Mouse (Mus musculus): Measurements from ENCODE around the gene Rps12-ps3. TPM values are rescaled to one million over a fixed set of nuclear protein-coding genes. Genes with fewer than 3 reads are reported as not detected.
A peak's percentile ranks its signal among the peaks of the same experiment; 100 is the strongest.

The Rps12-ps3 gene
- polyA plus RNA-seq, 1 experiment from 2014 or later: 28.2 TPM

DNA sequence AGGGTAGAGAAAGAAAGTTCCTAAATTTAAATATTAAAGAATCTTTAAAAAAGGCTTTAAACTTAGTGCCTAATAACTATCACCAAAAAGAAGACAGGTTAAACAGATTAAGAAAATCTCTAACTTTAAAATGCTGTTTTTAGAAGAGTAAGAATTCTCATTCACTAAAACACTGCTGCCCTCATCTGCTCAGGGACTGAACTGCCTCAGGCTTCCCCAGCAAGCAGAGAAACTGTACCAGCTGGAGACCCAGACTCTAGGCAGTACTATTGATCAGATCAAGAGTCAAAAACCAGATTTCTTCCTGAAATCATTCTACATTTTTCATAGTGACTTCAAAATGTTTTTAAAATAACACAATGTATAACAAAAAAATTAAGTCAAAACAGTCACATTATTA, 5.5 kb upstream of the Rps12-ps3 start:
- H3K9me3 ChIP-seq (replicated peaks; ENCODE audit: control insufficient read depth, low read length): no peaks in the 10 kb centered on the region
- no peaks in the 10 kb centered on the region for H3K27me3 ChIP-seq (replicated peaks; ENCODE audit: control insufficient read depth, insufficient read depth, low read length)
- H3K4me3 ChIP-seq (ENCODE audit: low read depth, low read length): no peak overlapping the region
- no peak overlapping the region for H3K9ac ChIP-seq (ENCODE audit: low read length)
- H3K4me2 ChIP-seq (ENCODE audit: low read length): no peak overlapping the region
- H3K36me3 ChIP-seq (ENCODE audit: control insufficient read depth, insufficient read depth, low read length): 0 out of 2 replicates have a peak, but pooled peaks cover 5% of the 10 kb centered on the region
- DNase-seq (ENCODE audit: low spot score) (peak; percentile 71), ATAC-seq (no peak)
- H3K4me1 ChIP-seq (ENCODE audit: control insufficient read depth, insufficient read depth, low read length): no peaks in the 10 kb centered on the region
- no peak overlapping the region for H3K27ac ChIP-seq (ENCODE audit: low read depth, low read length)

DNA sequence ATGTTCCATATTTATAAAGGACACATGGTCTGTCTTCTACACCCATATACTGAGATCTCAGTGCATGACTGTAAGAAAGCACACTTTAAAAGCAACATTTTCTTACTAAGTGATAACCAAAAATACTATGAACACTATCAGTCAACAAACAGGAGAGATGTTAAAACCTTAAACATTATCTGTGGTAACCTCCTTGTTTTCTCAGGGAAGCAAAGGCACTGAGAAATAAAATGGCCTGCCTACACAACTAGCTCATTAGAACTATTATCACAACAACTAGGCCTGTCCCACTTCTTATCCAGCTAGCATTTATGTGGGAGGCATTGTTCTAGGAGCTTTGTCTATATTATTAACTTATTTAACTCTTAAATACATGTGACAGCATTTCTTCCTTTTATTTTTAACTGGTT, 8.7 kb downstream of the Rps12-ps3 start:
- DNase-seq (ENCODE audit: low spot score): no peak
- no peaks in the 10 kb centered on the region for H3K27me3 ChIP-seq (replicated peaks; ENCODE audit: control insufficient read depth, insufficient read depth, low read length)
- H3K9ac ChIP-seq (ENCODE audit: low read length): no peak overlapping the region
- H3K9me3 ChIP-seq (replicated peaks; ENCODE audit: control insufficient read depth, low read length): no peaks in the 10 kb centered on the region
- H3K27ac ChIP-seq (ENCODE audit: low read depth, low read length): no peak overlapping the region
- H3K4me3 ChIP-seq (ENCODE audit: low read depth, low read length): no peak overlapping the region
- peaks cover 6% of the 10 kb centered on the region; the same call in 1 of the 2 replicates for H3K36me3 ChIP-seq (ENCODE audit: control insufficient read depth, insufficient read depth, low read length)
- no peaks in the 10 kb centered on the region for H3K4me1 ChIP-seq (ENCODE audit: control insufficient read depth, insufficient read depth, low read length)
- no peak for ATAC-seq
- no peak overlapping the region for H3K4me2 ChIP-seq (ENCODE audit: low read length)

DNA sequence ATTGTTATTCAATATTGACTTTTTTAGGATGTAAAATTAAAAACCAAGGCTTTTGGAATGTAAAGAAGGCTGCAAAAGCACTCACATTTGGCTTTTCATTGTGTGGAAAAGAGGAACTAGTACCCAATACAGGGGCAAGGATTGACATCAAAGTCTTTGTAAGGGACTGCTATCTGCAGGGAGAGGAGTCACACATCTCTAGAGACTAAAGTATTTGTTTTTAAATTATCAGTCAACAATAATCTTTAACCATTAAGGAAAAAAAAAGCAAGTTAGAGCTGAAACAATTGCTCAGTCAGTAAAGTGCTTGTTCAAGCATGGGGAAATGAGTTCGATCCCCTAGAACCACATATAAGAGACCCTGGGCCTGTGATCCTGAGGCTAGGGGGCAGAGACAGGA, 14.6 kb downstream of the Rps12-ps3 start:
- Histone ChIP-seq H3K4me2 (ENCODE audit: low read length) (no peak overlapping the region), H3K9ac (ENCODE audit: low read length) (no peak overlapping the region), H3K9me3 (replicated peaks; ENCODE audit: control insufficient read depth, low read length) (no peaks in the 10 kb centered on the region), H3K27me3 (replicated peaks; ENCODE audit: control insufficient read depth, insufficient read depth, low read length) (no peaks in the 10 kb centered on the region), H3K27ac (ENCODE audit: low read depth, low read length) (no peak overlapping the region), H3K4me1 (ENCODE audit: control insufficient read depth, insufficient read depth, low read length) (peaks cover 7% of the 10 kb centered on the region), H3K36me3 (ENCODE audit: control insufficient read depth, insufficient read depth, low read length) (no peaks in the 10 kb centered on the region), H3K4me3 (ENCODE audit: low read depth, low read length) (no peak overlapping the region)
- ATAC-seq (no peak), DNase-seq (ENCODE audit: low spot score) (no peak)
- WGBS: 100% methylated on average over 1 of the region's 1 CpGs

DNA sequence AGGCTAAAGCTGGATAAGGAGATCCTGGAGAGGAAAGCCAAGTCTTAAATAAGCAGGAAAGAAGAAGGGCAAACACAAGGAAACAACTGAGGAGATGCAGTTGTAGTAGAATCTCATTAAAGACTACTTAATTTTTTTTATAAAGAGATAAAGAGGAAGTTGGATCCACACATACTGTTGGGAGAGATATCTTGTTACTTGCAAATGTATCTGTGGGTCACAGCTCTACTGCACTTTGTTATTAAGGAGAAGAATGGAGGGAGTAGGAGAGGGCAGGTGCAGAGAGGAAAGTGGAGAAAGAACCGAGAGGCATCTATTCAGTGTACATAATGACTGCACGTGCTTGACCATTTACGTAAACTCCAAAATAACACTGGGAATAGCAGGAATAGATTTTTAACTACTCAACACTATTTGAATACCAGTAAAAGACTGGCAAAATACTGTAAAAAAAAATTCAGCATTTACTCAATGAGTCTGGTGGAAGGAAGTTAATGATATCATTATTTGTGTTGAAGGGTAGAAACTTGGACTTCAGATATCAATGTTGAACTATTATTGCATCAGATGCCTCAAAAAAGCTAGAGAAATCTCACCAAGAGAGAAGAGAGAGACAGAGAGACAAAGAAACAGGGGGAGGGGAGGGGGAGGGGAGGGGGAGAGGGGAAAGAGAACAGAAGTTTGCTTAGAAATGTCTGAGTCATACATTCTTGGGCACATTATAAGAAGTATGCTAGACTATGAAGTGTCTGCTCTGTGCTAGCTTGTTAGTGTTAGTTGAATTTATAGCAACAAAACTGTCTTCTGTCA, 16.0 kb downstream of the Rps12-ps3 start:
- H3K27me3 ChIP-seq (replicated peaks; ENCODE audit: control insufficient read depth, insufficient read depth, low read length): no peaks in the 10 kb centered on the region
- no peak overlapping the region for H3K4me2 ChIP-seq (ENCODE audit: low read length)
- peaks cover 16% of the 10 kb centered on the region for H3K4me1 ChIP-seq (ENCODE audit: control insufficient read depth, insufficient read depth, low read length)
- ATAC-seq: no peak
- 57% methylated on average over 3 of the region's 3 CpGs for WGBS
- no peaks in the 10 kb centered on the region for H3K36me3 ChIP-seq (ENCODE audit: control insufficient read depth, insufficient read depth, low read length)
- peak; percentile 8 for DNase-seq (ENCODE audit: low spot score)
- no peak overlapping the region for H3K4me3 ChIP-seq (ENCODE audit: low read depth, low read length)
- H3K9ac ChIP-seq (ENCODE audit: low read length): no peak overlapping the region
- no peak overlapping the region for H3K27ac ChIP-seq (ENCODE audit: low read depth, low read length)
- no peaks in the 10 kb centered on the region for H3K9me3 ChIP-seq (replicated peaks; ENCODE audit: control insufficient read depth, low read length)

DNA sequence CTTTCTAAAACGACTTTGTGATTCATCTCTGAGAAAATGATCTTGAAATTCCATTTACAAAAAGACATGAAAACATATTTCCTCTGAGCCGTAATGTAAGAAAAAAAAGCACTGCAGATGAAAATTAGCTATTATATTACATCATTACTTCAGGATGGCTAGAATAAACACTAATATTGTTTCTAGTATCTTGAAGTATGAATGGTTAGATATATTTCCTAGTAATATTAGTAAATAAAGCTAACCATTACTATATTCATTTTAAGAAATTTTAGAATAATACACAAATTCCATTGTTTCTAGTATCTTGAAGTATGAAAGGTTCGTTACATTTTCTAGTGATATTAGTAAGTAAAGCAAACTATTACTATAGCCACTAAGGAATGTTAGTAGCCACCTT, 17.8 kb downstream of the Rps12-ps3 start:
- Histone ChIP-seq H3K9ac (ENCODE audit: low read length) (no peak overlapping the region), H3K4me3 (ENCODE audit: low read depth, low read length) (no peak overlapping the region), H3K4me1 (ENCODE audit: control insufficient read depth, insufficient read depth, low read length) (peaks cover 27% of the 10 kb centered on the region), H3K27ac (ENCODE audit: low read depth, low read length) (no peak overlapping the region), H3K36me3 (ENCODE audit: control insufficient read depth, insufficient read depth, low read length) (no peaks in the 10 kb centered on the region), H3K9me3 (replicated peaks; ENCODE audit: control insufficient read depth, low read length) (no peaks in the 10 kb centered on the region), H3K27me3 (replicated peaks; ENCODE audit: control insufficient read depth, insufficient read depth, low read length) (no peaks in the 10 kb centered on the region), H3K4me2 (ENCODE audit: low read length) (no peak overlapping the region)
- WGBS: 90% methylated on average over 3 of the region's 3 CpGs
- no peak for ATAC-seq
- DNase-seq (ENCODE audit: low spot score): no peak

DNA sequence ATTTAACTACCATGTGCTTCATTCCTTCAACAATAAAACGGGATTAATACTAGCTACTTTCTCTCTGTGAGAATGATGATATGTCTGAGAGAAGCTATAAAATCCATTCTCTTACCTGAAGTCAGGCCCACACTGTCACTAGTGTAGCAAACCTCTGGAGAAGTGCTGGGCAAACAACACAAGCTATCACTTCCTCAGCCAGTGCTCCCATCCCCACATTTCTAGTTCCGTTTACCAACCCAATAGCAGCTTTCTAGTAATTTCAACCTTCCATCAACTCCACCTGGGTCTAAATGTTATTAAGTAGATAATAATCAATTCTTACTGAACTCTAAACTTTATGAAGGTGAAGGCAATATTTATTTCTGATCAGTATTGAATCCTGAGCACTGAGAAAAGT, 20.9 kb downstream of the Rps12-ps3 start:
- no peaks in the 10 kb centered on the region for H3K27me3 ChIP-seq (replicated peaks; ENCODE audit: control insufficient read depth, insufficient read depth, low read length)
- no peak overlapping the region for H3K27ac ChIP-seq (ENCODE audit: low read depth, low read length)
- H3K4me3 ChIP-seq (ENCODE audit: low read depth, low read length): peak overlapping the region; percentile 92
- peaks cover 27% of the 10 kb centered on the region for H3K4me1 ChIP-seq (ENCODE audit: control insufficient read depth, insufficient read depth, low read length)
- no peaks in the 10 kb centered on the region for H3K36me3 ChIP-seq (ENCODE audit: control insufficient read depth, insufficient read depth, low read length)
- ATAC-seq (no peak), DNase-seq (ENCODE audit: low spot score) (no peak)
- H3K4me2 ChIP-seq (ENCODE audit: low read length): peak overlapping the region; percentile 98
- H3K9ac ChIP-seq (ENCODE audit: low read length): peak overlapping the region; percentile 93; the same call in 1 of the 2 replicates
- 23% methylated on average over 2 of the region's 2 CpGs for WGBS
- H3K9me3 ChIP-seq (replicated peaks; ENCODE audit: control insufficient read depth, low read length): no peaks in the 10 kb centered on the region

DNA sequence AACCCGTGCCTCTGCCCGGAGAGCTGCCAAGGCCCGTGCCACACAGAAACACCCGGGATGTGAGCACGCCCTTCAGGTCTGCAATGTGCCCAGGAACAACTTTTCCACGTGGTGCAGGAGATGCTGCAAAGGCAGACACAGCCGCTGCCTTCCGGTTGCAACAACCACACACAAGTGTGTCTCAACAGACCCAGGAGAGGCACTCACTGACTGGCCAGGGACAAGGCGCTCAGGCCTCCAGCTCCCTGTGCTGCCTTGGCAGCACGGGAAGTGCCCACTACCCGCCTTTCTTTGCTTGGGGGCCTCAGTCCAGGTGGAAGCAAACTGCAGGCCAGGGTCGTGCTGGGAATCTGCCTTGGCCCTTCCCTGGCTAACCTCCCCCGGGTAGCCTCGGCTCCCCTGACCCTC, 22.2 kb downstream of the Rps12-ps3 start:
- DNase-seq (ENCODE audit: low spot score): peak; percentile 25
- no peaks in the 10 kb centered on the region for H3K9me3 ChIP-seq (replicated peaks; ENCODE audit: control insufficient read depth, low read length)

DNA sequence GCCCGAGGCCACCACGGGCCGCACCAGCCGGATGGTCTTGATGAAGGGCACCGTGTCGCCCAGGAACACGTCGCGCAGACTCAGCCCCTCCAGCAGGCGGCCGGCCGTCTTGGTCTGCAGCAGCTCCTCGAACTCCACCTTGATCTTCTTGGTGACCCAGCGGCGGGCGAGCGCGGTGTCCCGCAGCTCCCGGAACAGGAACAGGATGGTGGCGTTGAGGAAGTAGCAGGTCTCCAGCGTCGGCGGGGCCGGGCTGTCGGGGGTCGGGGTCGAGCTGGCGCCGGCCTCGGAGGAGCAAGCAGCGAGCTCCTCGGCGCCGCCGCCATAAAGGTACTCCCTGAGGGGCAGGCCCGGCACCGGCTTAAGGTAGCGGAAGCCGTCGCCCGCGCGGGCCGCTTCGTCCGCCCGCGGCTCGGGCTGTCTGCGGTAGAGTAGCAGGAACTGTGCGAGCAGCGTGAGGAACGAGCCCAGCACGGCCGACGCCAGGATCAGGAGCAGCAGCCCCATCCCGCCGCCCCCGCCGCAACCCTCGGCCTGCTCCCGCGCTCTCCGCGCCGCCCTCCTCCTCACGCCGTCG, 23.1 kb downstream of the Rps12-ps3 start:
- H3K4me1 ChIP-seq (ENCODE audit: control insufficient read depth, insufficient read depth, low read length): peaks cover 27% of the 10 kb centered on the region
- H3K36me3 ChIP-seq (ENCODE audit: control insufficient read depth, insufficient read depth, low read length): no peaks in the 10 kb centered on the region
- H3K4me2 ChIP-seq (ENCODE audit: low read length): peak overlapping the region; percentile 98
- H3K9ac ChIP-seq (ENCODE audit: low read length): peak overlapping the region; percentile 93
- H3K9me3 ChIP-seq (replicated peaks; ENCODE audit: control insufficient read depth, low read length): no peaks in the 10 kb centered on the region
- peak overlapping the region; percentile 92 for H3K27ac ChIP-seq (ENCODE audit: low read depth, low read length)
- no peaks in the 10 kb centered on the region for H3K27me3 ChIP-seq (replicated peaks; ENCODE audit: control insufficient read depth, insufficient read depth, low read length)
- ATAC-seq (peak; percentile 67), DNase-seq (ENCODE audit: low spot score) (no peak)
- H3K4me3 ChIP-seq (ENCODE audit: low read depth, low read length): peak overlapping the region; percentile 92
- WGBS: under 1% methylated on average over 62 of the region's 70 CpGs

More for the DNA sequence above, 22.2 kb downstream of the Rps12-ps3 start:
- Histone ChIP-seq H3K4me2 (ENCODE audit: low read length) (peak overlapping the region; percentile 98), H3K27ac (ENCODE audit: low read depth, low read length) (no peak overlapping the region), H3K36me3 (ENCODE audit: control insufficient read depth, insufficient read depth, low read length) (no peaks in the 10 kb centered on the region), H3K4me1 (ENCODE audit: control insufficient read depth, insufficient read depth, low read length) (peaks cover 27% of the 10 kb centered on the region), H3K27me3 (replicated peaks; ENCODE audit: control insufficient read depth, insufficient read depth, low read length) (no peaks in the 10 kb centered on the region), H3K9ac (ENCODE audit: low read length) (peak overlapping the region; percentile 93), H3K4me3 (ENCODE audit: low read depth, low read length) (peak overlapping the region; percentile 92)
- ATAC-seq: no peak
- under 1% methylated on average over 14 of the region's 14 CpGs for WGBS

DNA sequence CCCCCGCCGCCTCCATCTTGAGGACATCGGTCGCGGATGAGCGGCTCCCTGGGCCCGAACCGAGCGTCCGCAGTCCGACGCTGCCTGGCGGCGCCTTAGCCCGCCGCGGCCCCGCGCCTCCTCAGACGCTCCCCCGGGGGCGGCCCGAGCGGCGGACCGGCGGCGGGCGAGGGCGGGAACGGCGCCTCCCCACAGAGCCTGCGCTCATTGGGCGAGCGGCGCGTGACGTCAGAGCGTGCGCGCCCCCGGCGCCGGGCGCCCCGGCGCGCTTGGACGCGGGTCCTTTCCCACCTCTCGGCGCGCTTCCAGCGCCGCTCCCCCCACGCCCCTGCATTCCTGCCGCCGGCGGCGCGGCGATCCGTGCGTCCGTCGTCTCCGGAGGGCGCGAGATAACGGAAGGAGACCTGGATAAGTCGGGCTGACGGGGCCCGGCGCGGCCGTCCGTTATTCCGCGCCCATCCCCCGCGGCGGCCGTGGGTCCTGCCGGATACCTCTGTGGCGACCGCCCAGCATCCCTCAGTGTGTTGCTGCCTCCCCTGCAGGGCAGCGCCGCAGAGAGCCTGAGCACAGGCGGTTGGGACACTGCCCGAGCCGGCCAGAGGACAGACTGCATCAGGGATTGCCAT, 23.7 kb downstream of the Rps12-ps3 start, which contains the start of gene Pdzd8:
Gene Pdzd8 (minus strand): TSS at position 123 of the 626 bp plus-strand sequence.
- under 1% methylated on average over 79 of the region's 91 CpGs for WGBS
- Histone ChIP-seq H3K4me2 (ENCODE audit: low read length) (peak within 1 kb of the TSS; percentile 98), H3K4me3 (ENCODE audit: low read depth, low read length) (peak within 1 kb of the TSS; percentile 92), H3K36me3 (ENCODE audit: control insufficient read depth, insufficient read depth, low read length) (no peaks in the 10 kb centered on the region), H3K9me3 (replicated peaks; ENCODE audit: control insufficient read depth, low read length) (no peaks in the 10 kb centered on the region), H3K9ac (ENCODE audit: low read length) (peak within 1 kb of the TSS; percentile 93), H3K27ac (ENCODE audit: low read depth, low read length) (peak within 1 kb of the TSS; percentile 92), H3K27me3 (replicated peaks; ENCODE audit: control insufficient read depth, insufficient read depth, low read length) (no peaks in the 10 kb centered on the region), H3K4me1 (ENCODE audit: control insufficient read depth, insufficient read depth, low read length) (peaks cover 27% of the 10 kb centered on the region)
- DNase-seq (ENCODE audit: low spot score): peak; percentile 94
- ATAC-seq: peak; percentile 96

Data from forebrain, embryonic 14.5 days (tissue).